Mouse (Mus musculus): Measurements from ENCODE around the gene Lamtor5. TPM values are rescaled to one million over a fixed set of nuclear protein-coding genes. Genes with fewer than 3 reads are reported as not detected.
"Not testable (repeated sequence)": the region's sequence is repeated elsewhere in the genome, so short reads cannot be mapped to it uniquely, and the experiment has no call there.

The Lamtor5 gene
- total RNA-seq, 2 experiments from 2014 or later = 64.9 to 65.7 TPM

DNA sequence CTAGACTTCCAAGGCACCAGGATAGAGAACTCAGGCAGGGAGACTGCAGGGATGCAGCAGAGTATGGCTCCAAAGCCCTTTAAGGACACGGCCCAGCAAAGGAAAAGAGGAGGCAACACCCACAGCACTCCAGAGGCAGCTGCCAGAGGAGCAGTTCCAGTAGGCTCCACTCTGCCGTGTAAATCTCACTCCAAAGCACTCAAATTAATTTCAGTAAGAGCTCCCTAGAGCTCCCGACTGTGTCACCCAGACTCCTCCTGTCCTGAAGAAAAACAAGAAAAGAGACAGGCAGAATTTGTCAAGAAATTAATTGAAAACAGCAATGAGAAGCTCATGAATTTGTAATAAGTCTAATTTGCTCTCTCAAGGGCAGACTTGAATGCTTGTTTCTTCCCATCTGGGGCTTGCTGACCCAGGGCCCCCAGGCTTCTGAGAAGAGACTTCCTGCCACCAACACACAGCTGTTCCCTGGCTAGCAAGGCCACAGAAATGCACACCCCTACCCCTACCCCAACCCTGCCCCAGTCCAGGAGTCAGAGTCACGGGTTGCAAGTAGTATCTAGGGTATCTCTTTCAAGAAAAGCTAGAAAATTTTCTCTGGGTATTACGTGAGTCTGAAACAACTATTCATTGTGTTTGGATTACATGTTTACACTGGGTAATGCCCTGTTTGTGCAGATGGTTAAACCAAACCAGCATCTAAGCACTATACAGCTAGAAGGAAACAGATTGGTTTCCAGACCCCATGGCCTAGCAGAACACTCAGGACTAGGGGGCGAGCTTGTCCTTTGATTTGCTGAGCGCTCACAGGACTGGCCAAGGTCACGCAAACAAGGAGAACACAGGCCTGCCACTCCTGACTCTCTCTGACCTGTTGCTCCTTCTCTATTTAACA is 17.5 kb upstream of the Lamtor5 start:
- peak; percentile 27 to 60 for DNase-seq (ENCODE audit: low spot score in 2 of 2)
- intact Hi-C loops (cut with DNase I) = no loop called here

DNA sequence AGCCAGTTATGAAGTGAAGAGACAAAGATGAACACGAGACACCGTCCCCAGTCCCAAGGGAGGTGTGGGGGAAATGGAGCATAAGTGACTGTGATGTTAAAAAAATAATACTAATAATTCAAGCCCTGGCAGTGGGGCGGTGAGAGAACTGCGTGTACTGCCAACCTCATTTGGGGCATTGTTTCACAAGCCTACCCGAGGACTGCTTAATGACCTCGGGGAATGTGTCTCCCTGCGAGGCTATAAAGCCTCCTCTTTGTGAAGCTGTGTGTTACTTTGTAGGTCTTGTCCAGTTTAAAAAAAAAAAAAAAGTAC is 16.9 kb upstream of the Lamtor5 start:
- intact Hi-C loops (cut with DNase I) = no loop called here
- DNase-seq (ENCODE audit: low spot score in 2 of 2) = peak in 1 of 2 experiments; percentile 22

DNA sequence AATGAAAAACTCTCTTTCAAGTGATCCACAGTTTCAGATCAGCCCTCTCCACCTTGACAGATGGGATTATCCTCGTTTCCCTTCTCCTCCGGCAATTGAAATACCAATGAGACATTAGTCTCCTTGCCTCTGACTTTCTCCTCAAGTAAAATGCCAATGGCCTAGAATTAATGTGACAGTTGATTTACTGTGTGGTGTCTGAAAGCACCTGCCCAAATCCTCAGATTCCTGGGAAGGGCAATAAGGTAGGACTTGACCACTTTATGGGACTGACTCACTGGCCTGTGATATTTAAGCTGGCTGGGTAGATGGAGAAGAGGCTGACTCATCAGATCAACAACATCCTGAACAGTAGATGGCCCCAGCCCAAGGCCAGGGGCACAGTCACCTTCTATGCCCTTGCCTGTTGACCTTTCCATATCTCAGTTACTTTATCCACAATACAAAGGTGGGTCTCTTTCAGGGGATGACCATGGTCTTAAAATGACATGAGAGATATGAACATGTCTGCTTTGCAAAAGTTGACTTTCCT is 11.8 kb upstream of the Lamtor5 start:
- no peak for DNase-seq (ENCODE audit: low spot score in 2 of 2)
- intact Hi-C loops (cut with DNase I) = no loop called here

DNA sequence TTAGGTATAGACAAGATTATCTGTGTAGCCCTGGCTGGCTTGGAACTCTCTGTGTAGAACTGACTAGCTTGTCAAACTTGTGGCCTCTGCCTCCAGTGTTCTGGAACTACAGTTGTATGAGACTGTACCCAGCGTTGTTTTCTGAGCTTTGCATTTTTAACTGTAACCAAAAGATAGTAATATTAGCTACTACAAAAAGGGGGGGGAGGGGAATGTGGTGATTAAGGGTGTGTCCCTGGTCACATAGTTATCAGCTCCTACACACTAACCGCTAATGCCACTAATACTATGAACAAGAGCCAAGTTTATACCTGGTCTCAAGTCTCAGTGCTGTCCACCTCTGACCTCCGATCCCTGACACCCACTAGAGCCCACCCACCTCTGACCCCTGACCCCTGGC is 6.2 kb upstream of the Lamtor5 start:
- intact Hi-C loops (cut with DNase I) = loop anchor here (10.0 kb wide), 1 partner anchor 178 kb away; no protein-coding TSS in a partner anchor
- no peak for DNase-seq (ENCODE audit: low spot score in 2 of 2)

DNA sequence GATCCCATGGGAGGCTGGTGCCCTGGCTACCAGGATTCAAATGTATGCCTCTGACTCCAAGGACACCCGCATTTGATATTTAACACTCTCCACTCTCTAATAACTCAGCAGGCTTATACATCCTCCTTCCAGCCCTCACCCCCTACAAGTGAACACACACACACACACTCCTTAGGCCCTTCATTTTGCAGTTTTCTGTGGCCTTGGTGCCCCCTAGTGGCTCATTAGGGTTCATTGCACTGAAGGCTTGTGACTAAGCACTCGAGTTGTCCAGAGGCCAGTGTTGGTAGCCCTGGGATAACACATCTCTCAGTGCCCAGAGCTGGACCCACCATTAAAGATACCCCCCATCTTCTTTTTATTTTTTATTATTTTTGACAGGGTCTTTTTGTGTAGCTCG is 4.8 kb upstream of the Lamtor5 start:
- peak; percentile 77 to 85 for DNase-seq (ENCODE audit: low spot score in 2 of 2)

DNA sequence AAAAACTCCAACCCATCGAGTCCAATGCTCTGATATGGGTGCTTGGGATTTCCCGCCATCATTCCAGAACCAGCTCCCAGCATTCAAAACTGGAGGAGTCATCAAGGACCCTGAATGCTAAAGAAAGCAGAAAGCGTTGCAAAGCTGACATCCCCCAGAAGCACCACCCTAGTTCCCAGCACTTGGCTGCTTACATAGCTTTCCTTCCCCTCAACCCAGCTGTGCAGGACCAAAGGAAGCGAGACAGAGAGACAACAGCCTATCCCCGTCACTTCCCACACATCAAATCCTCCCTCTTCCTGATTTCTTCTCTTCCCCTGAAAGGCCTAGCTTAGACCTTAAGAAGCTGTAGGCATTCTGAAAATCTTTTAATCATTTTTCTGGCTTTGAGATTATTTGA is 3.3 kb upstream of the Lamtor5 start:
- DNase-seq (ENCODE audit: low spot score in 2 of 2) = no peak
- intact Hi-C loops (cut with DNase I) = loop anchor here (2.0 to 10.0 kb wide), 4 partner anchors 57 to 187 kb away; partner anchors contain the start of gene Rbm15

More for the DNA sequence above, 4.8 kb upstream of the Lamtor5 start:
- intact Hi-C loops (cut with DNase I) = loop anchor here (1.0 to 10.0 kb wide), 3 partner anchors 41 to 179 kb away; no protein-coding TSS in a partner anchor

DNA sequence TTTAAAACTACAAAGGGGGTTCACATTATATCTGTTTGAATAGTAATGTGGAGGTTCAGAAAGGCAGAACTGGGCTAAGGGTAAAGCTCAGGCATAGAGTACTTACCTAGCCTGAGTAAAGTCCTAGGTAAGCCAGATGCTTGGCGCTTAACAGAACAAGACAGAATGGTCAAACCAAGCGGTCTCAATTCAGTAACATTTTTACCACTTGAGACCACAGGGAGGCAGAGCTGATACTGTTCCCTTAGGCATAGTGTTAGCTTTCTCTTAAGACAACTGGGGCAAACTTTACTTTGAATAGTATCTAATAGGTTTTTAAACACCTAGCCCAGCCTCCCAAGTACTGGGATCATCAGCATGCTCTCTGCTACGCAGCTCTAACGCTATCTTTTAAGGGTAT is 2.7 kb upstream of the Lamtor5 start:
- intact Hi-C loops (cut with DNase I) = loop anchor here (2.0 to 10.0 kb wide), 4 partner anchors 56 to 186 kb away; partner anchors contain the start of gene Rbm15
- DNase-seq (ENCODE audit: low spot score in 2 of 2) = no peak

DNA sequence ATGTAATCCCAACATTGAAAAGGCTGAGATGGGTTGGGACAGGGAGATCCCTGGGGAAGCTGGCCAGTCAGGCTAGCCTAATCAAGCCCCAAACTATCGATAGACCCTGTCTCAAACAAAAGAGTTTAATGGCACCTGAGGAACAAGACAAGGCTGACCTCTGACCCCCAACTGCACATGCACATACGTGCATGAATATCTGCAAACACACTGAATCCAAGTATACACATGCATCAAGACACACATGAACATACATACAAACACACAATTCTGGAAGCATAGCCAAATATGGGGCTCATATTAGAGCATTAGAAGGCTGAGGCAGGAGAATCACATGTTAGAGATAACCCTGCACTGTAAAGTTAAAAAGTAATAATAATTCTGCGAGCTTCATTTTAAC is 2.0 kb upstream of the Lamtor5 start:
- DNase-seq (ENCODE audit: low spot score in 2 of 2) = no peak
- intact Hi-C loops (cut with DNase I) = loop anchor here (5.0 to 10.0 kb wide), 3 partner anchors 56 to 186 kb away; partner anchors contain the start of gene Rbm15

DNA sequence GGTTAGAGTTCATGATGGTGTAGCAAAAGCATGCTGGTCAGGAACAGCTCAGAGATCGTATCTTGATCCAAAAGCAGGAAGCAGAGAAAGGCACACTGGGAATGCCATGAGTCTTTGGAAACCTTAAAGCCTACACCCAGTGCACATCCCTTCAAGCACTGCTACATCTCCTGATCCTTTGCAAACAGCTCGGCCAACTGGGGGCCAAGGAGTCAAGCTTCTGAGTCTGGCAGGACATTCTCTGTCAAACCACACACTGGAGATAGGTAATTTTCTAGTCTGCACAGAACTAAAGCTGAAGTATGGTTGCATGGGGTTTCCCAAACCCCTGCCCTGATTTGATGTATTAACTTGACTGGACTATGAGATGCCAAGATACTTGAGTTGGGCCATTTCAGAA is 7.5 kb downstream of the Lamtor5 start:
- intact Hi-C loops (cut with DNase I) = no loop called here
- no peak for DNase-seq (ENCODE audit: low spot score in 2 of 2)

DNA sequence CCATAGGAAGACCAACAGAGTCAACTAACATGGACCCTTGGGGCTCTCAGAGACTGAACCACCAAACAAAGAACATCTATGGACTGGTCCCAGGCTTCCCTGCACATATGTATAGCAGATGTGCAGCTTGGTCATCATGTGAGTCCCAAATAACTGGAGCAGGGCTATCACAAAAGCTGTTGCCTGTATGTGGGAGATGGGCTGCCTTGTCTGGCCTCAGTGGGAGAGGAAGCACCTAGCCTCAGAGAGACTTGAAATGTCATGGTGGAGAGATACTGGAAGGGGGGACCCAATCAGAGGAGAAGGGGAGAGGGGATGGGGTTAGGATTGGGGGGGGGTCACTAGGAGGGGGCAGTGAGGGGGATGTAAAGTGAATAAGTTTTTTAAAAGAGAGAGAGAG is 8.7 kb downstream of the Lamtor5 start:
- DNase-seq (ENCODE audit: low spot score in 2 of 2) = no peak
- intact Hi-C loops (cut with DNase I) = no loop called here

DNA sequence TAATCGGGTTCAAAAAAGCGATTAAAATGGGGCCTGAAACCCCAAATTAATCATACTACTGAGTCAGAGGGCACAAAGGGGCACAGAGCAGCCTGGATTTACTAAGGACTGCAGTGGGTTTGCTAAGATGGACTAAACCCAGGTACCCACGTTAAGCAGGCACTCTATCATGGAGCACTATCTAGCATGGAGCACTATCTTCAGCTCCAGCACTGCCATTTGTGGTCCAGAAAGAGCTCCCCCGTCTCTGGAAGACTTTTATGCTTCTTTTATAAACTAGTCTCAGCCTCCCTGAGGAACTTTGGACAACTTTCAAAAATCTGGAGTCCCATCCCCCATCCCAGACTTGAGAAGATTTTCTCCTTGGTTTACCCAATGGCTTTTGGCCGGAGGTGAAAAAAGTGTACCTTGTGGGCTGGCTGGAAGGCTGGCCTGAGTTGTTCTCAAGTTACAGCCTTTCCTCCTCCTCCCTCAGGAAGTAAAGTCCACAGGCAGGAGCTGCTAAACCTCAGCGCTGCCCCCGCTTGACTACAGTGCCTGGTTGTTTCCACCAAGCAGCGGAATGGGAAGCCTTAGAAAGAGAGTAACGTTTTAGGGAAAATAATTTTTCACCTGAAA is 12.2 kb downstream of the Lamtor5 start, which contains the start of gene Slc16a4:
Gene Slc16a4 (plus strand): TSS at position 467 of the 618 bp plus-strand sequence.
- intact Hi-C loops (cut with DNase I) = loop anchor here (5.0 kb wide), 1 partner anchor 41 kb away; the partner anchor contains the start of gene Rbm15
- no peak for DNase-seq (ENCODE audit: low spot score in 2 of 2)

DNA sequence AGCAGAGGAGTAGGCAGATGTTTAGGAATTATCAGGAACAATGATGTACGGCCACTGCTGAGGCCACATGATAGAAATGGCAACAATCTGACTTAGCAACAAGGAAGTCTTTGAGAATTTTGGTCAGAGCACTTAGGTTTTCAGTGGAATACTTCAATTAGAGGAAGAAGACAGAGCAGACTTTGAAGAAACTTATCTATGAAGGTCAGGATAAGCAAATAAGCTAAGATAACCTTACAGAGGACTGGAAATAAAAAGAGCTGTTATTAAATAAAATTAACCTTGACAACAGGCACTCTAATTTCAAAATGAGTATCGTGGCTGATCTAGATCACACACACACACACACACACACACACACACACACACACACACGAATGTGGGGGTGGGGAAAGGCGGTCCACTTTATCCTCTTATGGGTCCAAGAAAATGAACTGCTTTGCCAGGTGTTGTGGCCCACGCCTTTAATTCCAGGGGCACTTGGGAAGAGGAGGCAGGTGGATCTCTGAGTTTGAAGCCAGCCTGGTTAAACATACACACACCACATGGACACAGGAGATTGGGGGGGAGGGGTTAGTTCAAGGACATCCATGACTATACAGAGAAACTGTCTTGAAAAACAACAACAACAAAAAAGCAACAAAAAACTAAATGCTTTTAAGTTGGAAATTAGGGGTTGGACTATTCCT is 17.2 kb downstream of the Lamtor5 start:
- no peak for DNase-seq (ENCODE audit: low spot score in 2 of 2)
- intact Hi-C loops (cut with DNase I) = no loop called here

DNA sequence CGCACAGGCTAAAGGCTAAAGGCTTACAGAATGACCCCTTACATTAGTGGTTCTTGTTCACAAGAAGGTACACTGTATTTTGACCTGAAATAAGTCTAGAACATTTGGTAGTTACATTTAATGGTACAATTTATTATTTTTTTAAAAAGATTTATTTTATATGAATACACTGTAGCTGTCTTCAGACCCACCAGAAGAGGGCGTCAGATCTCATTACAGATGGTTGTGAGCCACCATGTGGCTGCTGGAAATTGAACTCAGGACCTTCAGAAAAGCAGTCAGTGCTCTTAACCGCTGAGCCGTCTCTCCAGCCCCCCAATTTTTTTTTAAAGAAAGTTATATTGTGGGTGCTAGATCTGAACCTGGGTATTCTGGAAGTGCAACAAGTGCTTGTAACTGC is 18.3 kb downstream of the Lamtor5 start:
- intact Hi-C loops (cut with DNase I); DNase-seq (ENCODE audit: low spot score in 2 of 2): not testable (repeated sequence)

DNA sequence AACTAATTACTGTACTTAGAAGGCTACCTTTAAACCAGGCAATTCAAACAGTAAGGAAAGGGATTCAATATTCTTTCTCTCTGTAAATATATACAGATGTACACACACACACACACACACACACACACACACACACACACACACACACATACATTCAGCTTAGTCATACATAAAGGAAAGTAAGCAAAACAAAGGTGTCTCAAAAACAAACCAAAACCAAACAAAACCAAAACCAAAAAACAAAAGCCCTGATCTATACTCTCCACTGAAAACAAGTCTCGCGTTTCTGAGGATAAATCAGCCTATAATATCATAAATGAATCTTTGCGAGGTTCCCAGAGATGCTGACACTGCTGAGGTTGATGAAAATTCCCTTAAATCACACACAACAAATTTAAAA is 38.7 kb downstream of the Lamtor5 start:
- intact Hi-C loops (cut with DNase I) = no loop called here
- DNase-seq (ENCODE audit: low spot score in 2 of 2) = no peak

DNA sequence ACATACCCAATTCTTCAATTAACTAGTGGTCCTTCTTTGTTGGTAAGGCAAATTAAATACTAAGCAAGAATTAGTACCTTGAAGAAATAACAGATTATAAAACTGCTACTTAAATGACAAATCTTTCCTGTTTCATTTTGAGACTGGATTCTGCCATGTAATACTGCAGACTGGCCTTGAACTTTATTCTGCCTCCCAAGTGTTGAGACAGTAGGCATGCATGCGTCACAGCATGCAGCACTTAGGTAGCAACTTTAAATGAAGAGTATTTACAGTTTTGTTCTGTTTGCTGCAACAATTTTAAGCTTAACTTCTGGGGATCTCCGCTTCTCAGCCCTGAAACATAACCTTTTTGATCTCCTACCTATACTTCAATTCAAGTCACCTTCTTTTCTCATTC is 42.5 kb downstream of the Lamtor5 start:
- DNase-seq (ENCODE audit: low spot score in 2 of 2) = no peak
- intact Hi-C loops (cut with DNase I) = no loop called here

DNA sequence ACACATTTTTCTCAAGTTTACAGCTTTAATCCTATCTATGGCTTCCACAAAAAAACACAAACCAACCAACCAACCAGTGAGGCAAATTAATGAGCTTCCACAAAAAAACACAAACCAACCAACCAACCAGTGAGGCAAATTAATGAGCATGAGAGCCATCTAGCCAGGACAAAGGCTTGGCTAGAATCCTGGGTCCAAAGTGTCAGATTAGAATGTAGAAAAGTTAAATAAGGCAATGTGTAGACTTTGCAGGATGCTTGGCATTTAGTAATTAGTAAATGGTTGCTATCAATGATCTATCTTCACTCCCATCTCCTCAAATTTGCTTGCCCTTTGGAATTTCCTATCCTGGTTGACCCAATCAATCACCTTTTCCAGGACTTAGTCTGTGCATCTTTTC is 43.1 kb downstream of the Lamtor5 start:
- intact Hi-C loops (cut with DNase I) = no loop called here
- no peak for DNase-seq (ENCODE audit: low spot score in 2 of 2)

DNA sequence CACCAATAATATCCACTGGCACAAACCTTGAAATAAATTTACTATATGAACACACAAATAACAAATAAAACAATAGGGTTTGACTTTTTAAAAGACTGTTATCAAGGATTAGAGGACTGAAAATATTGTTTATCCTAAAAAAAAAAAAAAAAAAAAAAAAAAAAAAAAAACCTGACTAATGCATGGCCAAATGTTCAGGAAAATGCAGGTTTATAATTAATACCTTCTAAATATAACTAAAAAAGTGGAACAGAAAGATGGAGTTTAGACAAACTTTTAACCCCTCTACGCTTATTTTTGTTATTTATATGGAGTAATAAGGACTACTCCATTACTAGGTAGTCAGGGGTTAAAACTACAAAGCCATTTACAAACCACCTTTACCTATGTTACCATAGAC is 47.8 kb downstream of the Lamtor5 start:
- no peak for DNase-seq (ENCODE audit: low spot score in 2 of 2)
- intact Hi-C loops (cut with DNase I) = no loop called here

DNA sequence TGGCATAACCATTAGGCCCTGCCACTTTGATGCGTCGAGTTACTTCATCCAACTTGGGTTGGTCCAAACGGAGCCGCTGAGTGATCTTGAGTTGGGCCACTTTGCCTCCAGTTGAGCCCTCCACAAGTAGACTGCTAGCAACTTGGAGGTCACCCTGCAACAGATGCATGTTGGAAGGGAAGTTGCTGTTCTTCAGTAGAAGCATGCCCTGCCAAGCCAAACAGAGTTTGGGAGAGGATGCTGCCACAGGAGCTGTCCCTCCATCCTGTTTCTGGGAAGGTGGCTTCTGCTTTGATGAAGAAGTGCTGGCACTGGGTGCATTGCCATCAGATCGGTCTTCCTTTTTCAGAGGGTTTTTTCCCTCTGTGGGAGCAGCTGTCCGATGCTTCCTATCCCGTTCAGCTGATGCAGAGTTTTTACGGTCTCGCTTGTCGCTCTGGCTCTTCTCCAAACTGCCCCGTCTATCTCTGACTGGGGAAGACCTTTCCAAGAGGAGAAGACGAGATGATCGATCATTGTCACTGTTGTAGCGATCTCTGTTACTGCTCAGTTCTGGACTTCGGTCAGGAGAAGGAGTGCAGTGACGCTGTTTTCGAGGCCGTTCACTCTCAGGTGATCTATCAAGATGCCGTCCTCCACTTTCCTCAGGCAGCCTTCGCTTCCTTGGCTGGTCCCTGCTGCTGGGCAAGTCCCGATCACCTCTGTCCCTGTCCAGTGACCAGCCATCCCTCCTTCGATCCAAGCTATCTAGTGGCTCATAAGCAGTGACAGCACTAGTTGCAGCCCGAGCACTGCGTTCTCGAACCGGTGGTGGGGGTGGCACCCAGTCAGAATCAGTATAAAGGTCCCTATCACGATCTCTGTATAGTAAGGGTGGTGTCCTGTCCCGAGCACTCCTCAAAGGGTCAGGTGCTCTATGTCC is 52.1 kb downstream of the Lamtor5 start:
- DNase-seq (ENCODE audit: low spot score in 2 of 2) = peak in 1 of 2 experiments; percentile 3
- intact Hi-C loops (cut with DNase I) = loop anchor here (5.0 kb wide), 3 partner anchors 38 to 293 kb away; partner anchors contain the start of genes Kcna3, Lamtor5 and Slc16a4
